Mouse (Mus musculus) embryo, embryonic 10 days (tissue): ENCODE results near the gene Lrrc49.

ENCODE experiments used
- DNase-seq: peaks from one replicate; pipeline ENCODE4 v3.0.0-alpha.2; 2015; ENCODE audit warnings: low spot score

Lrrc49 gene

GRCm38 (mm10) chr9:60530310-60530709 is 157.6 kb downstream of the Lrrc49 start:
- no peak for DNase-seq

- DNase-seq: no peak
Observed at GRCm38 (mm10) chr9:60529348-60530243, 158.4 kb downstream of the Lrrc49 start.

DNA sequence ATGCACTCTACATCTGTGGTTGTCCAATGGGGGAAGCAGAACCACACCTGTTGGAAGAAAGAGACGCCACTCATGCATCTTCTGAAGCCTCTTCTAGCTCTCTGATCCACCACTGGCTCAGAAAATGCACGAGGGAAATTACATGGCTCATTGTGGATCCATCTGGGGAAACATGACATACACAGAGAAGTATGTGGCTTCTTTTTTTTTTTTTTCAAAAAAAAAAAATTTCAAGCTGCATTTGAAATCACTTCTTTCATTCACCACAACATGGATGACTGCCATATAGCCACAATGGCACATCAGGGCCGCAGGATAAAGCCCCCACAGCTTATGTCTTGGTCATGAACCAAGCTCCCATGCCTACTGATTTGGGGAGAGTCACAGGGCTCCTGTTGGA is 159.7 kb downstream of the Lrrc49 start:
- no peak for DNase-seq

GRCm38 (mm10) chr9:60527836-60528235 is 160.1 kb downstream of the Lrrc49 start:
- no peak for DNase-seq

DNA sequence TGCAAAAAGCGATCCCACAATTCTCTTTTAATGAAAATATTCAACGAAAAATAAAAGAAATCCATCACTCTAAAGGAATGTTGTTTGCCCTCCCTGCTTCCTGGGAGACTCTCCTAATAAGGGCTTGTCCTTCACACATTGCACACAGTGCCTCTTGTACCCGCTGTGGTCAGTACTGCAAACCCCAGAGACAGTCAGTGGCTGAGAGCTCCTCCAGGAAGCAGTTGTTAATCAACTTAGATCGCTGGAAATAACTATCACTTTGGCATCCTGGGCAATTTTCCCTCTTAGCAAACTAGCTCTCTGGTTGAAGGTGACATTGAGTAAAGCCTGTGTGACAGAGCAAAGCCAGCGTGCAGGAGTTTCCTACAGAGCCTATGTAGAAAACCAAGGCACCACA is 160.9 kb downstream of the Lrrc49 start:
- no peak for DNase-seq

DNA sequence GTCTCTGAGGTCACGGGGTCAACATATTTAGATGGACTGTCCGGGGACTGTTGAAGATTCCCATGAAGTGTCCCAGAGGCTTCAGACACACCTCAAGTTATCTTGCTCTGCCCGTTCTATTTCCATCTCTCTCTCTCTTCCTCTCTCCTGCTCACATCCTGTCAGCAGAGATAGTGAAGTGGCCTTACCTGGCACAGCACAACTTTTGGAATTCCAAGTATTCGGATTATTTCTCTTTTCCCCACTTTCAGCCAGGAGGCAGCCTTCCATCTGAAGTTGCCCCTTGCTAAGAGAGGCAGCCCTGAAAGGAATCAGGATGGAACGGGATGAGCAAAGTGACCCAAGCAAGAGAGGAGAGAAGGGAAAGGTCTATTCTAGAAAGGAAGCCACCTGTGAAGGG is 161.8 kb downstream of the Lrrc49 start:
- DNase-seq: peak; percentile 52

- peak; percentile 62 for DNase-seq
Observed at GRCm38 (mm10) chr9:60521806-60522264, 166.1 kb downstream of the Lrrc49 start, which contains the start of gene Thsd4. Gene Thsd4 (minus strand): TSS chr9:60522046.

DNA sequence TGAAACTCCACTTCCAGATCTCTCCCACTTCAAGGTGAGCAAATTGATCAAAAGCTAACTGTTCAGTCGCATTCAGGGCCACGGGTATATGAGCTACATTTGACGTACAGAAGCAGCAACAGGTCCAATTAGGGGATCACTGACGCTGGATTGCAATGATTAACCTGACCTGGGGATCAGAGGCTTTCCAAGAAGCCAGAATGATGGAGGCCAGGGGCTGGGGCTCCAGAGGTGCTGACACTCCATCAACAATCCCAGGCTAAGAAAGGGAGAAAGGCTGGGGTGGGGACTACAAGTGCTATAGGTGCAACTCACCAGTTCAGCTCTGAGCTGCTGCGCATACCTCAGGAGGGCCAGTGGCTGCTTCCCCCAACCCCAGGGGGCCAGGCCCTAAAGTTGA is 166.8 kb downstream of the Lrrc49 start:
- no peak for DNase-seq

- no peak for DNase-seq
Observed at GRCm38 (mm10) chr9:60519601-60520000, 168.4 kb downstream of the Lrrc49 start.
